Mouse (Mus musculus) neural tube, embryonic 11.5 days (tissue): ENCODE data around the gene Fbxl22. TPM values are rescaled to one million over a fixed set of nuclear protein-coding genes. Genes with fewer than 3 reads are reported as not detected.

Experiments
- ATAC-seq: fragments of 200-750 bp; cut with Nextera tagmentation; 2 replicates; pipeline ENCODE4 v1.8.0; 2017; ENCODE audit warnings: moderate number of reproducible peaks, mild to moderate bottlenecking, moderate TSS enrichment, moderate library complexity; ENCODE audit not compliant: insufficient read depth, low FRiP score, low TSS enrichment
- DNase-seq: peaks from one replicate; pipeline ENCODE4 v3.0.0-alpha.2; 2015; ENCODE audit warnings: low spot score
- H3K27ac ChIP-seq: fragments of 300-500 bp; sonication (generic); 2 replicates; pipeline ENCODE4 v1.5.1; 2014; ENCODE audit warnings: low read depth, mild to moderate bottlenecking, low read length
- H3K27me3 ChIP-seq: fragments of 300-500 bp; sonication (generic); 2 replicates; pipeline ENCODE4 v1.6.1; 2014; ENCODE audit warnings: mild to moderate bottlenecking, low read length, mixed read lengths; ENCODE audit not compliant: control insufficient read depth, insufficient read depth
- H3K36me3 ChIP-seq: fragments of 300-500 bp; sonication (generic); 2 replicates; pipeline ENCODE4 v1.6.1; 2014; ENCODE audit warnings: mild to moderate bottlenecking, low read length, moderate library complexity, mixed read lengths; ENCODE audit not compliant: control insufficient read depth, insufficient read depth
- H3K4me1 ChIP-seq: fragments of 300-500 bp; sonication (generic); 2 replicates; pipeline ENCODE4 v1.6.1; 2014; ENCODE audit warnings: low read length, mixed read lengths; ENCODE audit not compliant: control insufficient read depth, insufficient read depth
- H3K4me2 ChIP-seq: fragments of 300-500 bp; sonication (generic); 2 replicates; pipeline ENCODE4 v1.6.1; 2014; ENCODE audit warnings: low read depth, mild to moderate bottlenecking, moderate library complexity
- H3K4me3 ChIP-seq: fragments of 300-500 bp; sonication (generic); 2 replicates; pipeline ENCODE4 v1.5.1; 2014; ENCODE audit warnings: low read depth, low read length
- H3K9ac ChIP-seq: fragments of 300-500 bp; sonication (generic); 2 replicates; pipeline ENCODE4 v1.6.1; 2014; ENCODE audit warnings: mild to moderate bottlenecking, low read length
- H3K9me3 ChIP-seq: fragments of 300-500 bp; sonication (generic); 2 replicates; pipeline ENCODE4 v1.6.1; 2016; ENCODE audit warnings: low read length; ENCODE audit not compliant: control insufficient read depth
- WGBS: fragments of 180-500 bp; shearing (Covaris S2); extraction: QIAGEN DNeasy Blood & Tissue Kit; methylation state at CpG from one replicate; pipeline ENCODE4 v1.1.7; 2014; 5-methylcytosine and 5-hydroxymethylcytosine counted together
- polyA plus RNA-seq: library from polyadenylated mRNA; unstranded; fragments of >200 nt; fragmentation: Nextera tagmentation; extraction: Ambion mirVana; gene quantifications from 2 replicates; pipeline ENCODE4 v1.2.1, GENCODE M21; 2014

The Fbxl22 gene
- polyA plus RNA-seq, 1 experiment from 2014 or later, result 2.8 TPM

- Histone ChIP-seq H3K9ac (peak overlapping the region; percentile 83), H3K4me2 (peak overlapping the region; percentile 97), H3K4me1 (peaks cover 4% of the 10 kb centered on the region; the same call in 1 of the 2 replicates), H3K27me3 (no peaks in the 10 kb centered on the region), H3K27ac (peak overlapping the region; percentile 94), H3K9me3 (no peaks in the 10 kb centered on the region), H3K4me3 (peak overlapping the region; percentile 58), H3K36me3 (peaks cover 6% of the 10 kb centered on the region)
- ATAC-seq (peak; percentile 87), DNase-seq (peak; percentile 97)
- WGBS, result under 1% methylated on average over 78 of the region's 78 CpGs
These were observed 2.6 kb downstream of the Fbxl22 start for GRCm38 (mm10) chr9:66511580-66512350.

GRCm38 (mm10) chr9:66510944-66511343, 3.4 kb downstream of the Fbxl22 start:
- H3K9me3 ChIP-seq, result no peaks in the 10 kb centered on the region
- peak overlapping the region; percentile 83 for H3K9ac ChIP-seq
- ATAC-seq (no peak), DNase-seq (peak; percentile 46)
- H3K36me3 ChIP-seq, result peaks cover 6% of the 10 kb centered on the region
- H3K4me2 ChIP-seq, result peak overlapping the region; percentile 97
- H3K27me3 ChIP-seq, result no peaks in the 10 kb centered on the region
- peak overlapping the region; percentile 58 for H3K4me3 ChIP-seq
- H3K4me1 ChIP-seq, result peaks cover 7% of the 10 kb centered on the region; the same call in 1 of the 2 replicates
- WGBS, result 7% methylated on average over 2 of the region's 2 CpGs
- H3K27ac ChIP-seq, result peak overlapping the region; percentile 94

- WGBS, result 76% methylated on average over 7 of the region's 7 CpGs
- DNase-seq, result no peak
- ATAC-seq, result no peak
- Histone ChIP-seq H3K9ac (no peak overlapping the region), H3K4me2 (no peak overlapping the region), H3K4me1 (peaks cover 8% of the 10 kb centered on the region), H3K9me3 (no peaks in the 10 kb centered on the region), H3K4me3 (no peak overlapping the region), H3K27me3 (no peaks in the 10 kb centered on the region), H3K27ac (no peak overlapping the region), H3K36me3 (peaks cover 4% of the 10 kb centered on the region; the same call in 1 of the 2 replicates)
These were observed 4.0 kb downstream of the Fbxl22 start for GRCm38 (mm10) chr9:66510351-66510841.

GRCm38 (mm10) chr9:66508890-66509399, 5.4 kb downstream of the Fbxl22 start:
- Histone ChIP-seq H3K9ac (no peak overlapping the region), H3K4me3 (no peak overlapping the region), H3K9me3 (no peaks in the 10 kb centered on the region), H3K27ac (no peak overlapping the region), H3K36me3 (peaks cover 8% of the 10 kb centered on the region; the same call in 1 of the 2 replicates), H3K4me2 (no peak overlapping the region), H3K4me1 (peaks cover 14% of the 10 kb centered on the region), H3K27me3 (no peaks in the 10 kb centered on the region)
- no peak for ATAC-seq
- WGBS, result 71% methylated on average over 4 of the region's 4 CpGs
- no peak for DNase-seq

GRCm38 (mm10) chr9:66507684-66508083, 6.7 kb downstream of the Fbxl22 start:
- H3K36me3 ChIP-seq, result peaks cover 8% of the 10 kb centered on the region; the same call in 1 of the 2 replicates
- 58% methylated on average over 3 of the region's 3 CpGs for WGBS
- no peak overlapping the region for H3K9ac ChIP-seq
- no peak overlapping the region for H3K4me2 ChIP-seq
- peaks cover 14% of the 10 kb centered on the region for H3K4me1 ChIP-seq
- DNase-seq, result no peak
- no peak overlapping the region for H3K27ac ChIP-seq
- no peaks in the 10 kb centered on the region for H3K27me3 ChIP-seq
- no peaks in the 10 kb centered on the region for H3K9me3 ChIP-seq
- ATAC-seq, result no peak
- no peak overlapping the region for H3K4me3 ChIP-seq

- peaks cover 8% of the 10 kb centered on the region; the same call in 1 of the 2 replicates for H3K36me3 ChIP-seq
- H3K4me2 ChIP-seq, result no peak overlapping the region
- no peaks in the 10 kb centered on the region for H3K27me3 ChIP-seq
- no peaks in the 10 kb centered on the region for H3K9me3 ChIP-seq
- peaks cover 14% of the 10 kb centered on the region for H3K4me1 ChIP-seq
- no peak for DNase-seq
- H3K27ac ChIP-seq, result peak overlapping the region; percentile 84
- no peak for ATAC-seq
- H3K9ac ChIP-seq, result no peak overlapping the region
- H3K4me3 ChIP-seq, result no peak overlapping the region
These were observed 8.0 kb downstream of the Fbxl22 start for GRCm38 (mm10) chr9:66506424-66506823.

- no peak overlapping the region for H3K4me3 ChIP-seq
- peak overlapping the region; percentile 84 for H3K27ac ChIP-seq
- peak; percentile 81 for ATAC-seq
- WGBS, result 38% methylated on average over 4 of the region's 4 CpGs
- no peak overlapping the region for H3K9ac ChIP-seq
- H3K9me3 ChIP-seq, result no peaks in the 10 kb centered on the region
- H3K4me2 ChIP-seq, result no peak overlapping the region
- H3K36me3 ChIP-seq, result peaks cover 8% of the 10 kb centered on the region; the same call in 1 of the 2 replicates
- no peaks in the 10 kb centered on the region for H3K27me3 ChIP-seq
- peak; percentile 59 for DNase-seq
- peaks cover 14% of the 10 kb centered on the region for H3K4me1 ChIP-seq
These were observed 8.4 kb downstream of the Fbxl22 start for GRCm38 (mm10) chr9:66506011-66506410.

GRCm38 (mm10) chr9:66505141-66505917, 9.1 kb downstream of the Fbxl22 start:
- Histone ChIP-seq H3K4me2 (no peak overlapping the region), H3K36me3 (peaks cover 8% of the 10 kb centered on the region; the same call in 1 of the 2 replicates), H3K4me3 (no peak overlapping the region), H3K27ac (peak overlapping the region; percentile 54), H3K9me3 (no peaks in the 10 kb centered on the region), H3K9ac (no peak overlapping the region), H3K27me3 (no peaks in the 10 kb centered on the region), H3K4me1 (peaks cover 10% of the 10 kb centered on the region; the same call in 1 of the 2 replicates)
- no peak for DNase-seq
- 62% methylated on average over 9 of the region's 9 CpGs for WGBS
- ATAC-seq, result peak; percentile 56; the same call in 1 of the 2 replicates
